Mouse (Mus musculus): ENCODE results near the gene Mrs2. TPM values are rescaled to one million over a fixed set of nuclear protein-coding genes. Genes with fewer than 3 reads are reported as not detected.
A peak's percentile ranks its signal among the peaks of the same experiment; 100 is the strongest.

Mrs2 gene
- polyA plus RNA-seq, 1 experiment, result 47.6 TPM

GRCm38 (mm10) chr13:24960084-24960483 lies 60.1 kb downstream of the Mrs2 start:
- Histone ChIP-seq H3K27ac (ENCODE audit: insufficient read depth, low read length) (no peak overlapping the region), H3K4me3 (ENCODE audit: insufficient read depth, low read length) (no peak overlapping the region), H3K4me1 (ENCODE audit: control insufficient read depth, insufficient read depth, low read length) (no peaks in the 10 kb centered on the region; the same call in 1 of the 2 replicates)
- no peak for TF ChIP-seq CTCF (IDR thresholded peaks at IDR 0.05; ENCODE audit: extremely low read depth, insufficient read depth, low read length)
- no peak for TF ChIP-seq POLR2A (IDR thresholded peaks at IDR 0.05; ENCODE audit: extremely low read depth, insufficient read depth, low read length)

GRCm38 (mm10) chr13:24958671-24959070 lies 61.5 kb downstream of the Mrs2 start:
- TF ChIP-seq POLR2A (IDR thresholded peaks at IDR 0.05; ENCODE audit: extremely low read depth, insufficient read depth, low read length) (no peak), CTCF (IDR thresholded peaks at IDR 0.05; ENCODE audit: extremely low read depth, insufficient read depth, low read length) (no peak)
- Histone ChIP-seq H3K4me3 (ENCODE audit: insufficient read depth, low read length) (no peak overlapping the region), H3K4me1 (ENCODE audit: control insufficient read depth, insufficient read depth, low read length) (no peaks in the 10 kb centered on the region), H3K27ac (ENCODE audit: insufficient read depth, low read length) (no peak overlapping the region)

GRCm38 (mm10) chr13:24955500-24955899 lies 64.7 kb downstream of the Mrs2 start:
- Histone ChIP-seq H3K27ac (ENCODE audit: insufficient read depth, low read length) (no peak overlapping the region), H3K4me3 (ENCODE audit: insufficient read depth, low read length) (no peak overlapping the region), H3K4me1 (ENCODE audit: control insufficient read depth, insufficient read depth, low read length) (no peaks in the 10 kb centered on the region)
- TF ChIP-seq CTCF (IDR thresholded peaks at IDR 0.05; ENCODE audit: extremely low read depth, insufficient read depth, low read length) (no peak), POLR2A (IDR thresholded peaks at IDR 0.05; ENCODE audit: extremely low read depth, insufficient read depth, low read length) (no peak)

- Histone ChIP-seq H3K27ac (ENCODE audit: insufficient read depth, low read length) (no peak overlapping the region), H3K4me1 (ENCODE audit: control insufficient read depth, insufficient read depth, low read length) (no peaks in the 10 kb centered on the region), H3K4me3 (ENCODE audit: insufficient read depth, low read length) (no peak overlapping the region)
- no peak for TF ChIP-seq CTCF (IDR thresholded peaks at IDR 0.05; ENCODE audit: extremely low read depth, insufficient read depth, low read length)
- no peak for TF ChIP-seq POLR2A (IDR thresholded peaks at IDR 0.05; ENCODE audit: extremely low read depth, insufficient read depth, low read length)
Measured at GRCm38 (mm10) chr13:24955091-24955490, 65.1 kb downstream of the Mrs2 start.

GRCm38 (mm10) chr13:24952659-24953058 lies 67.5 kb downstream of the Mrs2 start:
- Histone ChIP-seq H3K27ac (ENCODE audit: insufficient read depth, low read length) (no peak overlapping the region), H3K4me1 (ENCODE audit: control insufficient read depth, insufficient read depth, low read length) (no peaks in the 10 kb centered on the region), H3K4me3 (ENCODE audit: insufficient read depth, low read length) (no peak overlapping the region)
- TF ChIP-seq POLR2A (IDR thresholded peaks at IDR 0.05; ENCODE audit: extremely low read depth, insufficient read depth, low read length) (no peak), CTCF (IDR thresholded peaks at IDR 0.05; ENCODE audit: extremely low read depth, insufficient read depth, low read length) (no peak)

- TF ChIP-seq POLR2A (IDR thresholded peaks at IDR 0.05; ENCODE audit: extremely low read depth, insufficient read depth, low read length), result no peak
- TF ChIP-seq CTCF (IDR thresholded peaks at IDR 0.05; ENCODE audit: extremely low read depth, insufficient read depth, low read length), result no peak
- H3K27ac ChIP-seq (ENCODE audit: insufficient read depth, low read length), result no peak overlapping the region
- no peak overlapping the region for H3K4me3 ChIP-seq (ENCODE audit: insufficient read depth, low read length)
- H3K4me1 ChIP-seq (ENCODE audit: control insufficient read depth, insufficient read depth, low read length), result no peaks in the 10 kb centered on the region
Measured at GRCm38 (mm10) chr13:24948870-24949269, 71.3 kb downstream of the Mrs2 start.

- no peak overlapping the region for H3K27ac ChIP-seq (ENCODE audit: insufficient read depth, low read length)
Measured at GRCm38 (mm10) chr13:24947158-24947557, 73.0 kb downstream of the Mrs2 start.

GRCm38 (mm10) chr13:24945567-24945966 lies 74.6 kb downstream of the Mrs2 start:
- no peak overlapping the region for H3K4me3 ChIP-seq (ENCODE audit: insufficient read depth, low read length)
- H3K4me1 ChIP-seq (ENCODE audit: control insufficient read depth, insufficient read depth, low read length), result no peaks in the 10 kb centered on the region
- TF ChIP-seq CTCF (IDR thresholded peaks at IDR 0.05; ENCODE audit: extremely low read depth, insufficient read depth, low read length) (no peak), POLR2A (IDR thresholded peaks at IDR 0.05; ENCODE audit: extremely low read depth, insufficient read depth, low read length) (no peak)
- no peak overlapping the region for H3K27ac ChIP-seq (ENCODE audit: insufficient read depth, low read length)

More at GRCm38 (mm10) chr13:24947158-24947557, 73.0 kb downstream of the Mrs2 start:
- TF ChIP-seq POLR2A (IDR thresholded peaks at IDR 0.05; ENCODE audit: extremely low read depth, insufficient read depth, low read length) (no peak), CTCF (IDR thresholded peaks at IDR 0.05; ENCODE audit: extremely low read depth, insufficient read depth, low read length) (no peak)
- Histone ChIP-seq H3K4me3 (ENCODE audit: insufficient read depth, low read length) (no peak overlapping the region), H3K4me1 (ENCODE audit: control insufficient read depth, insufficient read depth, low read length) (no peaks in the 10 kb centered on the region)

- peak overlapping the region; percentile 33 for H3K4me3 ChIP-seq (ENCODE audit: insufficient read depth, low read length)
- no peak for TF ChIP-seq CTCF (IDR thresholded peaks at IDR 0.05; ENCODE audit: extremely low read depth, insufficient read depth, low read length)
- no peak for TF ChIP-seq POLR2A (IDR thresholded peaks at IDR 0.05; ENCODE audit: extremely low read depth, insufficient read depth, low read length)
- peaks cover 2% of the 10 kb centered on the region; the same call in 1 of the 2 replicates for H3K4me1 ChIP-seq (ENCODE audit: control insufficient read depth, insufficient read depth, low read length)
- no peak overlapping the region for H3K27ac ChIP-seq (ENCODE audit: insufficient read depth, low read length)
Measured at GRCm38 (mm10) chr13:24943303-24943702, 76.9 kb downstream of the Mrs2 start.

- TF ChIP-seq CTCF (IDR thresholded peaks at IDR 0.05; ENCODE audit: extremely low read depth, insufficient read depth, low read length), result no peak
- TF ChIP-seq POLR2A (IDR thresholded peaks at IDR 0.05; ENCODE audit: extremely low read depth, insufficient read depth, low read length), result 0 out of 2 replicates have a peak, but pooled peaks have one; percentile 13
- peak within 1 kb of the TSS; percentile 33 for H3K4me3 ChIP-seq (ENCODE audit: insufficient read depth, low read length)
- peaks cover 5% of the 10 kb centered on the region; the same call in 1 of the 2 replicates for H3K4me1 ChIP-seq (ENCODE audit: control insufficient read depth, insufficient read depth, low read length)
- 0 out of 2 replicates have a peak within 1 kb of the TSS, but pooled peaks have one; percentile 36 for H3K27ac ChIP-seq (ENCODE audit: insufficient read depth, low read length)
Measured at GRCm38 (mm10) chr13:24942512-24943282, 77.5 kb downstream of the Mrs2 start, which contains the start of gene Gpld1. TSS of gene Gpld1 (plus strand) at chr13:24943152.

Data from cortical plate, adult 2 months (tissue).